Mouse (Mus musculus) gastrocnemius, postnatal 14 days (tissue): Measurements from ENCODE around the gene Lhx1. TPM values are rescaled to one million over a fixed set of nuclear protein-coding genes. Genes with fewer than 3 reads are reported as not detected.

Experiments
- DNase-seq: peaks from one replicate; pipeline ENCODE4 v3.0.0; 2021; ENCODE audit warnings: mixed read lengths
- intact Hi-C: fragments of 180-260 bp; cut with DNase I; formaldehyde crosslinking; loops from one replicate; pipeline ENCODE4 v1.15.1; 2025; ENCODE audit warnings: low total_unique reads
- long read RNA-seq, 2 experiments: library from polyadenylated mRNA; stranded (forward); transcript quantifications; one replicate each; pipeline ENCODE4 v2.0.0; 2021
- total RNA-seq, 2 experiments: library from RNA; stranded (reverse); gene quantifications; 2 replicates each; pipeline ENCODE4 v1.2.3; 2021

Gene Lhx1
- total RNA-seq, result not detected
- long read RNA-seq, experiment 1, result 0 reads
- long read RNA-seq, experiment 2, result 0 reads

GRCm38 (mm10) chr11:84525421-84526274 lies at the start of gene Lhx1:
Lhx1 (minus strand) TSS chr11:84525535.
- intact Hi-C loops, result no loop called here
- no peak for DNase-seq

- no peak for DNase-seq
- intact Hi-C loops, result no loop called here
Observed at GRCm38 (mm10) chr11:84574834-84575233, 49.5 kb upstream of the Lhx1 start.

- DNase-seq, result no peak
- intact Hi-C loops, result no loop called here
Observed at GRCm38 (mm10) chr11:84573637-84574036, 48.3 kb upstream of the Lhx1 start.

GRCm38 (mm10) chr11:84570812-84571211 lies 45.5 kb upstream of the Lhx1 start:
- intact Hi-C loops, result no loop called here

GRCm38 (mm10) chr11:84570392-84570791 lies 45.1 kb upstream of the Lhx1 start:
- intact Hi-C loops, result no loop called here
- no peak for DNase-seq

More at GRCm38 (mm10) chr11:84570812-84571211, 45.5 kb upstream of the Lhx1 start:
- no peak for DNase-seq

- intact Hi-C loops, result no loop called here
- DNase-seq, result no peak
Observed at GRCm38 (mm10) chr11:84569052-84569751, 43.9 kb upstream of the Lhx1 start.

- intact Hi-C loops, result no loop called here
- DNase-seq, result no peak
Observed at GRCm38 (mm10) chr11:84568482-84568881, 43.1 kb upstream of the Lhx1 start.

GRCm38 (mm10) chr11:84566691-84567090 lies 41.4 kb upstream of the Lhx1 start:
- DNase-seq, result no peak
- intact Hi-C loops, result no loop called here

- intact Hi-C loops, result no loop called here
- no peak for DNase-seq
Observed at GRCm38 (mm10) chr11:84565224-84565623, 39.9 kb upstream of the Lhx1 start.

- intact Hi-C loops, result no loop called here
Observed at GRCm38 (mm10) chr11:84563360-84563759, 38.0 kb upstream of the Lhx1 start.

GRCm38 (mm10) chr11:84562758-84563347 lies 37.5 kb upstream of the Lhx1 start:
- intact Hi-C loops, result no loop called here
- no peak for DNase-seq

More at GRCm38 (mm10) chr11:84563360-84563759, 38.0 kb upstream of the Lhx1 start:
- no peak for DNase-seq

GRCm38 (mm10) chr11:84561546-84561945 lies 36.2 kb upstream of the Lhx1 start:
- intact Hi-C loops, result no loop called here

GRCm38 (mm10) chr11:84553821-84554450 lies 28.6 kb upstream of the Lhx1 start:
- intact Hi-C loops, result no loop called here
- DNase-seq, result no peak

More at GRCm38 (mm10) chr11:84561546-84561945, 36.2 kb upstream of the Lhx1 start:
- no peak for DNase-seq

- intact Hi-C loops, result no loop called here
- DNase-seq, result no peak
Observed at GRCm38 (mm10) chr11:84551296-84551695, 26.0 kb upstream of the Lhx1 start.

GRCm38 (mm10) chr11:84549258-84549791 lies 24.0 kb upstream of the Lhx1 start:
- intact Hi-C loops, result no loop called here
- DNase-seq, result no peak

- intact Hi-C loops, result no loop called here
- DNase-seq, result no peak
Observed at GRCm38 (mm10) chr11:84548293-84548692, 23.0 kb upstream of the Lhx1 start.

- DNase-seq, result no peak
- intact Hi-C loops, result no loop called here
Observed at GRCm38 (mm10) chr11:84539981-84540380, 14.6 kb upstream of the Lhx1 start.

GRCm38 (mm10) chr11:84529797-84530703 lies 4.7 kb upstream of the Lhx1 start:
- no peak for DNase-seq
- intact Hi-C loops, result no loop called here
